Comparison of ENCODE assay signal across 8 mouse cellular contexts in the genomic region with DNA sequence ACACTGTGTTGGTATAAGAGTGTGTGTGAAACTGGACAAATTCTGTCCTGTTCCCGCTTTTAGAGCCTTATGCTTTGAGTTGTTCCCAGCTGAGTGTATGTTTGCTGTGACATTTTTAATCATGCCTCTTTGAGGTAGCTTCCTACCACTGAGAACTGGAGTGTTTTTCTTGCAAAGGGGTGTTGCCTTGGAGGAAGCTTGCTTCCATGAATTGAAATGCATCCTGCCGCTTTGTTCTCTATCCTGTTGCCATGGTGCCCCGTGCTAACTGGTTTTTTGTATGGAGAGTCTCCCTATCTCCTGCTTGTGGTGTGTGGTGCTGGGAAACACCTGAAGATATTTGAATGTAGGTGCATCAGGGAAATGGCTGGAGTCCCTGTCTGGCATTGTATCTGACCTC. TPM values are rescaled to one million over a fixed set of nuclear protein-coding genes. Genes with fewer than 3 reads are reported as not detected.
DNase-seq lines count a peak whose midpoint lies in the region; ATAC-seq and TF ChIP-seq lines count a peak whose summit lies in the region.
"Had no signal": no experiment of that assay in that cellular context is flagged by ENCODE, and none has a peak within 500 bp of the region (broad histone marks: within the 10 kb centered on the region; RNA-seq: fewer than 3 reads in every experiment).

No protein-coding gene starts in this region.

- peak; percentile 10 for DNase-seq in right cerebral cortex, adult 18-20 months
- no peak for DNase-seq in right cerebral cortex, postnatal 36 days (ENCODE audit: low spot score in 2 of 2)
- DNase-seq in heart, postnatal 0 days (ENCODE audit: low spot score): peak; percentile 54
- peak; percentile 50 to 57 for DNase-seq in kidney, postnatal 36 days
- no peak for DNase-seq in limb, embryonic 10.5 days (ENCODE audit: low spot score)

- H3K4me1 ChIP-seq in heart, postnatal 0 days (ENCODE audit: control insufficient read depth, insufficient read depth): no peaks in the 10 kb centered on the region
- H3K4me1 ChIP-seq in midbrain, embryonic 16.5 days (ENCODE audit: control insufficient read depth, insufficient read depth, low read length): 0 out of 2 replicates have a peak, but pooled peaks cover 5% of the 10 kb centered on the region
- no peaks in the 10 kb centered on the region for H3K4me1 ChIP-seq in limb, embryonic 10.5 days
- H3K4me1 ChIP-seq: neural tube, embryonic 12.5 days had no signal

- no peaks in the 10 kb centered on the region for H3K9me3 ChIP-seq in heart, postnatal 0 days (replicated peaks; ENCODE audit: control insufficient read depth, low read length)
- H3K9me3 ChIP-seq in midbrain, embryonic 16.5 days (replicated peaks; ENCODE audit: control insufficient read depth, low read length, poor library complexity, severe bottlenecking): no peaks in the 10 kb centered on the region
- H3K9me3 ChIP-seq in limb, embryonic 10.5 days (replicated peaks): no peaks in the 10 kb centered on the region
- H3K9me3 ChIP-seq: neural tube, embryonic 12.5 days had no signal

- H3K4me2 ChIP-seq in heart, postnatal 0 days (ENCODE audit: low read depth, low read length): peak overlapping the region; percentile 7; the same call in 1 of the 2 replicates
- peak overlapping the region; percentile 26; the same call in 1 of the 2 replicates for H3K4me2 ChIP-seq in midbrain, embryonic 16.5 days (ENCODE audit: low read length)
- H3K4me2 ChIP-seq: neural tube, embryonic 12.5 days had no signal

- peak overlapping the region; percentile 12; the same call in 1 of the 2 replicates for H3K4me3 ChIP-seq in heart, postnatal 0 days (ENCODE audit: low read depth, low read length)
- H3K4me3 ChIP-seq in midbrain, embryonic 16.5 days (ENCODE audit: low read depth, low read length): peak overlapping the region; percentile 12; the same call in 1 of the 2 replicates
- no peak overlapping the region for H3K4me3 ChIP-seq in limb, embryonic 10.5 days
- H3K4me3 ChIP-seq: neural tube, embryonic 12.5 days had no signal

- no peaks in the 10 kb centered on the region for H3K36me3 ChIP-seq in heart, postnatal 0 days (replicated peaks; ENCODE audit: control insufficient read depth, insufficient read depth, low read length)
- no peaks in the 10 kb centered on the region for H3K36me3 ChIP-seq in midbrain, embryonic 16.5 days (ENCODE audit: control insufficient read depth, insufficient read depth, low read length)
- no peaks in the 10 kb centered on the region for H3K36me3 ChIP-seq in limb, embryonic 10.5 days
- H3K36me3 ChIP-seq: neural tube, embryonic 12.5 days had no signal

- H3K27ac ChIP-seq in heart, postnatal 0 days (ENCODE audit: low read depth): peak overlapping the region; percentile 81
- H3K27ac ChIP-seq in midbrain, embryonic 16.5 days (ENCODE audit: low read length): peak overlapping the region; percentile 61; the same call in 1 of the 2 replicates
- no peak overlapping the region for H3K27ac ChIP-seq in limb, embryonic 10.5 days
- H3K27ac ChIP-seq: neural tube, embryonic 12.5 days had no signal

- no peak for TF ChIP-seq EP300 in heart, postnatal 0 days (IDR thresholded peaks at IDR 0.05; ENCODE audit: low read depth)

- TF ChIP-seq CTCF in heart, postnatal 0 days (IDR thresholded peaks at IDR 0.05; ENCODE audit: low read depth): no peak

- no peak overlapping the region for H3K9ac ChIP-seq in heart, postnatal 0 days (replicated peaks; ENCODE audit: low read depth, low read length)
- no peak overlapping the region for H3K9ac ChIP-seq in midbrain, embryonic 16.5 days (ENCODE audit: low read depth, low read length)
- H3K9ac ChIP-seq: neural tube, embryonic 12.5 days had no signal

- ATAC-seq in heart, postnatal 0 days (ENCODE audit: insufficient read depth, low read depth): peak; percentile 69
- ATAC-seq in midbrain, embryonic 16.5 days: no peak
- no peak for ATAC-seq in inflammation-experienced regulatory T-cells, adult 6 months

- H3K27me3 ChIP-seq in heart, postnatal 0 days (ENCODE audit: control insufficient read depth, insufficient read depth, low read length): no peaks in the 10 kb centered on the region
- H3K27me3 ChIP-seq in midbrain, embryonic 16.5 days (ENCODE audit: control insufficient read depth, insufficient read depth, low read depth, low read length): no peaks in the 10 kb centered on the region
- H3K27me3 ChIP-seq in limb, embryonic 10.5 days (ENCODE audit: low read depth, poor library complexity, severe bottlenecking): no peaks in the 10 kb centered on the region
- H3K27me3 ChIP-seq: neural tube, embryonic 12.5 days had no signal

- 41% methylated on average over 3 of the region's 3 CpGs for WGBS in heart, postnatal 0 days
- WGBS in midbrain, embryonic 16.5 days: 7% methylated on average over 3 of the region's 3 CpGs
- WGBS in limb, embryonic 10.5 days: 59% methylated on average over 3 of the region's 3 CpGs

RNA-seq across cellular contexts. Expression of a gene that starts 39.1 kb away (rescaled TPM):
- total RNA-seq in heart, postnatal 0 days (2014; rRNA removed; ENCODE audit: low replicate concordance): 0.19 and 0.27 TPM in 2 replicates
- 1.2 and 1.7 TPM in 2 replicates for polyA plus RNA-seq in heart, postnatal 0 days (2015; fragmentation: Nextera tagmentation; extraction: Ambion mirVana)
- 0.48 and 0.50 TPM in 2 replicates for polyA plus RNA-seq in midbrain, embryonic 16.5 days (2015; fragmentation: Nextera tagmentation; extraction: Ambion mirVana)
- polyA plus RNA-seq in limb, embryonic 10.5 days (2016; fragmentation: Nextera tagmentation; extraction: Ambion mirVana): 1.1 and 1.3 TPM in 2 replicates
- under 1 TPM in 1 of 3 experiments, not detected in 2; 0.46 TPM for polyA plus RNA-seq in inflammation-experienced regulatory T-cells, adult 6 months (2017; shearing (Covaris generic))

Comparison
In these comparisons a context has a peak if more than half of its experiments do, and no peak if none do; other contexts are left out.
1. DNase-seq: peak in right cerebral cortex, adult 18-20 months (single experiment), heart, postnatal 0 days (single experiment) and kidney, postnatal 36 days (2 of 2); none in right cerebral cortex, postnatal 36 days (0 of 2) and limb, embryonic 10.5 days (single experiment).